Mouse (Mus musculus) liver, postnatal 0 days (tissue): ENCODE data around the gene Top1. TPM values are rescaled to one million over a fixed set of nuclear protein-coding genes. Genes with fewer than 3 reads are reported as not detected.
"Not testable (repeated sequence)": the region's sequence is repeated elsewhere in the genome, so short reads cannot be mapped to it uniquely, and the experiment has no call there.

Experiments used
- ATAC-seq: fragments of 200-750 bp; cut with Nextera tagmentation; 2 replicates; pipeline ENCODE4 v1.8.0; 2017; ENCODE audit warnings: mild to moderate bottlenecking, moderate library complexity
- DNase-seq: peaks from one replicate; pipeline ENCODE4 v3.0.0-alpha.2; 2016
- H3K27ac ChIP-seq: fragments of 300-500 bp; sonication (generic); 2 replicates; pipeline ENCODE4 v1.5.1; 2014; ENCODE audit warnings: antibody characterized with exemption, moderate library complexity, mild to moderate bottlenecking, low read depth
- H3K27me3 ChIP-seq: fragments of 300-500 bp; sonication (generic); 2 replicates; pipeline ENCODE4 v1.6.1; 2014; ENCODE audit warnings: low read length, control low read depth, mixed read lengths; ENCODE audit not compliant: insufficient read depth
- H3K36me3 ChIP-seq: fragments of 300-500 bp; sonication (generic); replicated peaks from 2 replicates; pipeline ENCODE4 v1.6.1; 2014; ENCODE audit warnings: mild to moderate bottlenecking, control low read depth, low read length, moderate library complexity, mixed read lengths; ENCODE audit not compliant: insufficient read depth
- H3K4me1 ChIP-seq: fragments of 300-500 bp; sonication (generic); 2 replicates; pipeline ENCODE4 v1.6.1; 2014; ENCODE audit warnings: antibody characterized with exemption, mild to moderate bottlenecking, control low read depth; ENCODE audit not compliant: insufficient read depth
- H3K4me2 ChIP-seq: fragments of 300-500 bp; sonication (generic); 2 replicates; pipeline ENCODE4 v1.6.1; 2014; ENCODE audit warnings: low read depth, mild to moderate bottlenecking, low read length, moderate library complexity, mixed read lengths
- H3K4me3 ChIP-seq: fragments of 300-500 bp; sonication (generic); 2 replicates; pipeline ENCODE4 v1.5.1; 2014; ENCODE audit warnings: low read depth, low read length
- H3K9ac ChIP-seq: fragments of 300-500 bp; sonication (generic); replicated peaks from 2 replicates; pipeline ENCODE4 v1.6.1; 2014; ENCODE audit warnings: mild to moderate bottlenecking, moderate library complexity
- H3K9me3 ChIP-seq: fragments of 300-500 bp; sonication (generic); 2 replicates; pipeline ENCODE4 v1.6.1; 2016; ENCODE audit warnings: mild to moderate bottlenecking, control low read depth, low read length, mixed read lengths
- CTCF ChIP-seq: sonication (generic); IDR thresholded peaks from 2 replicates; pipeline ENCODE4 v1.5.1; 2016; ENCODE audit warnings: antibody characterized with exemption, low read depth
- EP300 ChIP-seq: IDR thresholded peaks from 2 replicates; pipeline ENCODE4 v1.6.1; 2016; ENCODE audit warnings: antibody characterized with exemption, low read depth, mild to moderate bottlenecking
- WGBS: fragments of 180-500 bp; shearing (Covaris S2); extraction: QIAGEN DNeasy Blood & Tissue Kit; methylation state at CpG from one replicate; pipeline ENCODE4 v1.1.7; 2014; ENCODE audit not compliant: insufficient replicate concordance; 5-methylcytosine and 5-hydroxymethylcytosine counted together
- polyA plus RNA-seq: library from polyadenylated mRNA; unstranded; fragments of >200 nt; fragmentation: Nextera tagmentation; extraction: Ambion mirVana; gene quantifications from 2 replicates; pipeline ENCODE4 v1.2.1, GENCODE M21; 2015

The Top1 gene
- polyA plus RNA-seq, 1 experiment from 2014 or later, result 30.5 TPM

DNA sequence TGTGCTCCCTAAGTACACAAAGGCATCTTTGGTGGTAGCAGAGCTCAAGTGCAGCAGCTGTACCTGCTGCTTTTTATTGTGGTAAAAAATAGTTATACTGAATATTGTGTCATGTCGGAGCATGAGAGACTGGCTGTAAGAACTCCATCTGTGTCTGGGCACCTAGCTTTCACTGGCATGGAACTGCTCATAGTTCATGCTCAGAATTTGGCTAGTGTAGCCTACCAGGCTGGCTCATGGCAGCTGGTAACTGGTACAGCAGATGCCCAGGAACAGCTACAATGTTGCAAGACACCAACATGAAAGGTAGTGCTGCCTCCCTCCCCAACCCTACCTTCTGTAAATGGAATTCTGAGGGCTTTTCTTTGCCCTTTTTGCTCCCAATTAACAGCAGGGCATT is 9.9 kb downstream of the Top1 start:
- no peak overlapping the region for H3K4me3 ChIP-seq
- no peaks in the 10 kb centered on the region for H3K27me3 ChIP-seq
- no peak overlapping the region for H3K9ac ChIP-seq
- ATAC-seq (no peak), DNase-seq (no peak)
- no peaks in the 10 kb centered on the region for H3K9me3 ChIP-seq
- H3K27ac ChIP-seq, result no peak overlapping the region
- TF ChIP-seq EP300, result no peak
- no peak for TF ChIP-seq CTCF
- H3K4me1 ChIP-seq, result peaks cover 8% of the 10 kb centered on the region
- H3K36me3 ChIP-seq, result peaks cover 26% of the 10 kb centered on the region
- no peak overlapping the region for H3K4me2 ChIP-seq
- 93% methylated on average over 1 of the region's 1 CpGs for WGBS

DNA sequence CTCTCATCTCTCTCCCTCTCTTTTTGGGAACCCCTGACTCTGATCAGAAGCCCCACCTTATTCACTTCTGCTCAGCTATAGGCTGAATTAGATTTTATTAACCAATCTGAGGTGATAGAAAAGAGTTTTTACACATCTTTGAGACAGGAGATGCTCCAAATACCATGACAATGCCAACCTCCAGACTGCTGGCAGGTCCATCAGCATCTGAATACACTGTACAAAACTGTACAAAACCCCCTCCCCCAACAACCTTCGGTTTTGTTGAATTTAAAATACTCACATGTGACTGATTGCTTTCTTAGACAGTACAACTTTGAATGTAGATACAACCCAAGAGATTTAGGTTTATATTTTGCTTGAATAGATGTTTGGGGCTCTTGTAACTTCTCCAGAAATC is 10.5 kb downstream of the Top1 start:
- H3K9me3 ChIP-seq, result no peaks in the 10 kb centered on the region
- H3K27ac ChIP-seq, result no peak overlapping the region
- no peak overlapping the region for H3K9ac ChIP-seq
- WGBS, result 75% methylated on average over 1 of the region's 1 CpGs
- no peak overlapping the region for H3K4me3 ChIP-seq
- ATAC-seq (no peak), DNase-seq (no peak)
- peaks cover 7% of the 10 kb centered on the region for H3K4me1 ChIP-seq
- H3K36me3 ChIP-seq, result peaks cover 26% of the 10 kb centered on the region
- H3K4me2 ChIP-seq, result no peak overlapping the region
- TF ChIP-seq CTCF, result no peak
- TF ChIP-seq EP300, result no peak
- H3K27me3 ChIP-seq, result no peaks in the 10 kb centered on the region

GRCm38 (mm10) chr2:160657801-160658442 is 12.2 kb downstream of the Top1 start:
- Histone ChIP-seq H3K4me1 (peaks cover 10% of the 10 kb centered on the region), H3K4me2 (peak overlapping the region; percentile 44), H3K9ac (no peak overlapping the region), H3K9me3 (no peaks in the 10 kb centered on the region), H3K4me3 (no peak overlapping the region), H3K36me3 (peaks cover 26% of the 10 kb centered on the region), H3K27me3 (no peaks in the 10 kb centered on the region), H3K27ac (peak overlapping the region; percentile 63; the same call in 1 of the 2 replicates)
- TF ChIP-seq EP300 (no peak), CTCF (no peak)
- ATAC-seq (peak; percentile 84), DNase-seq (peak; percentile 46)
- WGBS, result 73% methylated on average over 13 of the region's 13 CpGs

DNA sequence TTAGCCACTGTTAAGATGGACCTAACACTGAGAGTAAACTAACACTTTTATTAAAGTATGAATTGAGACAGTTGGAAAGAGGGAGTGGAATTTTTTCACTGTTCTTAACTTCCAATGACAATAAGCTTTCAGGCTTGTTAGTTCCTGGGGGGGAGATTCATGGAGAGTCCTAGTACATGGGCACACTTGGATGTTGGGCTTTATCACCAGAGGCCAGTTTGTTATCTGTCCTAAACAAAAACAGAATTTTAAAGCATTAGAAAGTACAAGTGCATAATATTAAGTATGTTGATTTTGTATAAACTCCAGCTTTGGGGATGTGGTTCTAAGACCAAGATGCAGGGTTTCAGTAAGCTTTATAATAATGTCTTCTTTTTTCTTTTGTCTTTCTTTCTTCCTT is 13.1 kb downstream of the Top1 start:
- H3K27ac ChIP-seq, result no peak overlapping the region
- ATAC-seq (no peak), DNase-seq (no peak)
- no peaks in the 10 kb centered on the region for H3K9me3 ChIP-seq
- no peaks in the 10 kb centered on the region for H3K27me3 ChIP-seq
- peak overlapping the region; percentile 44 for H3K4me2 ChIP-seq
- H3K9ac ChIP-seq, result no peak overlapping the region
- peak; percentile 57 for TF ChIP-seq EP300
- TF ChIP-seq CTCF, result no peak
- H3K36me3 ChIP-seq, result peaks cover 20% of the 10 kb centered on the region
- peaks cover 10% of the 10 kb centered on the region for H3K4me1 ChIP-seq
- no peak overlapping the region for H3K4me3 ChIP-seq

- Histone ChIP-seq H3K9me3 (no peaks in the 10 kb centered on the region), H3K27ac (no peak overlapping the region), H3K36me3 (peaks cover 10% of the 10 kb centered on the region), H3K27me3 (no peaks in the 10 kb centered on the region), H3K4me3 (no peak overlapping the region), H3K9ac (no peak overlapping the region), H3K4me1 (peaks cover 10% of the 10 kb centered on the region), H3K4me2 (no peak overlapping the region)
- TF ChIP-seq EP300, result no peak
- TF ChIP-seq CTCF, result no peak
- ATAC-seq (no peak), DNase-seq (no peak)
Measured at GRCm38 (mm10) chr2:160664421-160664820, 18.7 kb downstream of the Top1 start.

- H3K27me3 ChIP-seq, H3K27ac ChIP-seq, ATAC-seq, H3K4me2 ChIP-seq, H3K4me3 ChIP-seq, H3K9ac ChIP-seq, DNase-seq, H3K4me1 ChIP-seq, H3K9me3 ChIP-seq: not testable (repeated sequence)
- peaks cover 14% of the 10 kb centered on the region for H3K36me3 ChIP-seq
- WGBS, result 77% methylated on average over 2 of the region's 2 CpGs
Measured at GRCm38 (mm10) chr2:160664986-160665385, 19.3 kb downstream of the Top1 start.

DNA sequence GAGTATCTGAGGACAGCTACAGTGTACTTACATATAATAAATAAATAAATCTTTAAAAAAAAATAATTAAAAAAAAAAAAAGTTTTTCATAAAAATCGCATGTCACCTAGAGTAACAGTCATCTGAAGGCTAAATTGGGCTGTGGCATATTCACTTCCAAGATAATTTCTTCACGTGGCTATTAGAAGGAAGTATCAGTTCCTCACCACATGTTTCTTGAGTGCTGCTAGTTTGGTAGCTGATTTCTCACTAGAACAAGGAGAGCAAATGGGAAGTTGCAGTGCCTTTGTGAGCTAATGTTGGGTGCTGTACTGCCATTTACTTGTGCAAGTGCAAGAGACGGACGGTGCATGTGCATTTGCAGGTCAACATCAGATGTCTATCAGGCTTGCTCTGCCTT is 21.6 kb downstream of the Top1 start:
- 37% methylated on average over 4 of the region's 4 CpGs for WGBS
- Histone ChIP-seq H3K27me3 (no peaks in the 10 kb centered on the region), H3K9me3 (no peaks in the 10 kb centered on the region), H3K27ac (no peak overlapping the region), H3K36me3 (peaks cover 20% of the 10 kb centered on the region), H3K4me3 (no peak overlapping the region), H3K4me1 (no peaks in the 10 kb centered on the region), H3K4me2 (no peak overlapping the region), H3K9ac (no peak overlapping the region)
- TF ChIP-seq CTCF (no peak), EP300 (no peak)
- DNase-seq, result no peak
- peak; percentile 36 for ATAC-seq
